Mouse (Mus musculus) granulocyte monocyte progenitor cell, adult 5-6 weeks (primary cell): ENCODE data around the gene Ak4. TPM values are rescaled to one million over a fixed set of nuclear protein-coding genes. Genes with fewer than 3 reads are reported as not detected.
A peak's percentile ranks its signal among the peaks of the same experiment; 100 is the strongest.

Experiments
- ATAC-seq: replicated peaks from 2 replicates; pipeline ENCODE4 v1.8.0; 2016; ENCODE audit warnings: mild to moderate bottlenecking, moderate TSS enrichment, inconsistent platforms; ENCODE audit not compliant: poor library complexity, severe bottlenecking
- total RNA-seq, 2 experiments: library from RNA; stranded (forward) in 1 of 2; stranded (reverse) in 1 of 2; fragments of 200-712, 200-1000 nt in 1 of 2; fragments of >200 nt in 1 of 2; fragmentation: Nextera tagmentation in 1 of 2; gene quantifications; 2 replicates each; pipeline ENCODE4 v1.2.3; 2014 to 2017

The Ak4 gene
- total RNA-seq, 2 experiments from 2014 or later, result 12.3 to 37.0 TPM

DNA sequence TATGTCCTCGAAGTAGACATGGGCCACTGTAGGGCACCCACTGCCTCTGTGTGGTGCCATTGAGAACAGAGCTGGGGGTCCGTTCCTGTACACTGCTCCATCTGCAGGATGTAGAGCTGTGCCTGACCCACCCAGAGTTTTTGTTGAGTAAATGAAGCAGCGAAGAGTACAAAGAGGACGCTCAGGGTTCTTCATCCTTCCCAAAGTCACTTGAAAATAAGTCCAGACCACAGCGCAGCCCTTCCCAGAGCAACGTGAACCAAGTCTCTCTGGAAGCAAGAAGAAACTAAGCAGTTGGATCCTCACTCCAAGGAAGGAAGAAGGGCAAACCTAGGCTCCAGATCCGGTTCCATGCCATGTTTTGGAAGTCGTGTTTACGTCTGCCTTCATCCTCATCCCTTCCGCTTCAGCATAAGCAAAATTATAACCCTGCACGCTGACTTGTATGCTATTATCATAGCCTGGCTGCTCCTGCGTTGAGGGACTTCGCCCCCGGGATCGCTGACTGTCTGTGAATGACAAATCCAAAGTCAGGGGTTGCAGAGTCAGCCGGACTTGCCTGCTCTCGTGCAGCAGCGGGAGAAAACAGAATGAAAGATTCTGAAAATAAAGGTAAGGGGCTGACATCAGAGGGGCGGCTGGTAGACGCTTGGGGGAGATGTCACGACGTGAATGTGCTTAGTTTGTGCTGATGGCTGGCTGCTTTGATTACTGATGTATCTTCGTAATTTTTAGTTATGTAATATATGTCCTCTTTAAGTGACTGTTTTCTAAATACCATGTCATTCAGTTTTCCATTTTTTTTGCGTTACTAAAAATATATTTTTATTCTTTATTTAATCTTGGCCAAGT is 88.7 kb downstream of the Ak4 start:
- peak; percentile 50 for ATAC-seq

DNA sequence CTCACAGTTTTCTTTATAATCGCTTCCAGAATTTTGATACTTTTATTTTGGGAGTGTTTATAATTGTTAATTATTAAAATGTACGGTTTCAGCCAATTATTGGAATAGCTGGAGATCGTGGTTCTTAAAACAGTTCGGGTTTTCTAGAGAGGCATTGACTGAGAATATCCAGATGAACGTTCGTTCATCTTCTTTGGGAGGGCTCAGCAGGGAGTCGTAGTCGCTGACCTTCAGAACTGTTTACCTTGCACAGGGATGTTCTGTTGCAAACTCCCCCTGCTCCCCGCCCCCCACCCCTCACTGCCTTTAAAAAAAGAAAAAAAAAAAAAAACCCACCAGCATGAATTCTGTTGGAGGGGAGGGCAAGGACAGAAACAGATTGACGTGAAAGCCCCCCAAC is 89.4 kb downstream of the Ak4 start:
- no peak for ATAC-seq

DNA sequence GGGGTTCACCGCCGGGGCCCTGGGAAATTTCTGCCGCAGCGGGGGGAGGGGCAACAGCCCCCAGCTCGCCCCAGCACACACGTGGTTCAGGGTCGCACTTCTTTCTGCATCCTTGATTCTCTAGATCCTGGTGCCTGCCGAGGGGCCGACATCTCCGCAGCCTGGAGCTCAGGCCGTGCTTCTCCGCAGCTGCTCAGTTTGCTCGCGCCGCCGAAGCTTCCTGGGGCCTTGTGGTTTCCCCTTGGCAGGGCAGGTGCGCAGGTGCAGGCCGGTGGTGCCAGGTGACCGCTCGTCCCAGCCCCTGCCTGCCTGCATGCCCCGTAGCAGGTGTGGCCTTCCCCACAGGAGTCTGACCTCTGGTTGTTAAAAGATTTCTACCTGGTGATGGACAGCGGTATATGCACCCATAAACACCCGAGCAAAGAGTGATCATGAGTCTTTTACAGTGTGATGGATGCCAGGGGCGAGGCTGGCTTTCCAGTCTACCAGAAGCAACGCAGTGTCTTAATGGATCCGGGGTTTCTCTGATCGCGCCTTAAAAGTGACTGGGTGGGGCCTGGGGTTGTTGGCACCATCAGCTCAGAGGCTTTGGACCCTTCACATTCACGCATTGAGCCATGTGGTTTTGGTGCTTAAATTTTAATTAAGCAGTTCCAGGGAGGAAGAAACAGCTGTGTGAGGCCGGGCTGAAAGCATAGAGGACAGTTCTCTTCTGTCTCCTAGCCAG is 89.9 kb downstream of the Ak4 start:
- ATAC-seq, result 0 out of 2 replicates have a peak, but pooled peaks have one; percentile 3

DNA sequence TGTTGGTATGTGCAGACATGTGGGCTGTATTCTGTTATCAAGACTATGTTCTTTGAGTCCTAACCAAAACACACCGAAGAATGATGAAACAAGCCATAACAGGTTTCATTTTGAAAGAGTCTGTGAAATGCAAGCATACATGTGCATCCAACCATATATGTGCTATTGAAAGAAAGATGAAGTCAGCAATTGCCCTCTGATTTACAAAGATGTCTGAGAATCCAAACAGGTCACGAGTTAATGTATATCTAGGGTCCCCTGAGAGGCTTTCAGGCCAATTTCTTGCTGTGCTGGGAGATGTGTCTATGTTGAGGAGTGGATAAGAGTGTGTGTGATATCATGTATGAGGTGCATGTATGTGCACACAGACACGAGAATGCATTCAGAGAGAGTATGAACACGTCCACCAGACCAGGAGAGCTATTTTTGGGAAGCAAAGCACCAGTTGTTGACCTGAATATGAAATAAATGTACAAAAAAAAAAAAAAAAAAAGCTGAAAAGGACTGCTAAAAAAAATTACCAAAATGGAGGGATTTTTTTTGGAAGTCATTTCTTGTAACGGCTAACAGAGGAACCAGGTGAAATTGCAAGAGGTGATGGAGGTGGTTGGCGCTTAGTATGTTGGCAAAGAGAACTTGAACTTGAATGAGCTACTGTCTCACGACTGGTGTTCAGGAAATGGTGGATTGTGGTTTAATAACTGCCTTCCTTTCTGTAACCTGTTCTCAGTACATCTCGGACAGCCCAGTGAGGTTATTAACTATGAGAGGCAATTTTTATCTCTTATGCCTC is 91.2 kb downstream of the Ak4 start:
- ATAC-seq, result peak; percentile 28

DNA sequence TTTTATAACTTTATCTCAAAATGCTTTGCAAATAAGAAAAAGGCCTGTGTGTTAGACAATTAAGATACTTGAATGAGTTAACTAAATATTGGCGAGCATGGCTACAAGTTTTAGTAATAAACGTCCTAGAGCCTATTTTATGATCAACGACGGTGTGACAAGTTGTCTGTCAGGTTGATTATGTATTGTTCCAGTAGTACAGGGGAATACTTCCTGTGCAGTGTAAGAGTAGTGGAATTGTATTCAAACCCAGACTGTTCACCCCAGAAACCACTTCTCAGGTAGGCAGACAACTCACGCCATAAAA is 91.8 kb downstream of the Ak4 start:
- ATAC-seq, result no peak

DNA sequence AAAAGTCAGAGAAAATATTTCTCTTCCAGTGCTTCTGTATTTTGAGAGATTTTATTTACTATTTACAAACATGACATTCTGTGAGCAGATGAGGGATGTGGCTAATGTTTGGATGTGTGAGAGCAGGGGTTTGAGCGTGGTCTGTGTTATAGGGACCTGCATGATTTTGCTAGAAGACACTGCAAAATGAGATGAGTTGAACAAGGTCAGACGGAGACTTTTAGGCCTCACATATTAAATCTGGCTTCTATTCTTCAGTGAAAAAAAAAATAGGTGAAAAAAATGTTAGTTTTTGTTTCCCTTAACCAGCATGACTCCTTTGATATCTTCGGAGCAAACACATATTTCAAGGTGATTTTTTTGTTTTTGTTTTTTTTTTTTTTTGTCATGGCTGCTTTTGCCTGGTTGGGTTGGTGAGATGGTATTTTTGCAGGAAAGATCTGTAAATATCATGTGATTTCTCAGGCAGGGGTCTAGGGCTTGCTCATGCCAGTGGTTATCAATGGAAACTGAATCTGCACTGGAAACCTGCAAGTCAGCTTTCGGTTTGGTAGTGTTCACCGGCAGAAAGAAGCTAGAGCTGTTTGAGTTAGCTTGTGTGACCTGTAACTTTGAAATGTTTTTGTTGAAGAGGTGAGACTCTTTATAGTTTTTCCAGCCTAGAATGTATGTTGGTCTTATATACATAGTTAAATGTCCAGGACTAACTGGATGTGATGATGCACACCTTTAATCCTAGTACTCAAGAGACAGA is 92.9 kb downstream of the Ak4 start:
- no peak for ATAC-seq

DNA sequence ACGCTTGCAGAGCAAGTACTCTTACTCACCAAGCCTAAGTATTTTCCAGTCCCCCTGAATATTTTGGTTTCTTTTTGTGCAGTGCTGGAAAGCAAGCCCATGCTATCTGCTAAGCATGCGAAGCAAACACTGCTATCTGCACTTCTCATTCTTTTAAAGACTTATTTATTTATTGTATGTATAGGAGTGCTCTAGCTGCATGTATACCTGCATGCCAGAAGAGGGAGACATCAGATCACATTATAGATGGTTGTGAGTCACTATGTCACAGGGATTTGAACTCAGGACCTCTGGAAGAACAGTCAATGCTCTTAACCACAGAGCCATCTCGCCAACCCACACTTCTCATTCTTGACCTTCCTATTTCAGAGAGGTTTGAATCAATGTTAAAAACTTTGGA is 94.2 kb downstream of the Ak4 start:
- ATAC-seq, result no peak

GRCm38 (mm10) chr4:101515853-101516252 is 96.8 kb downstream of the Ak4 start:
- ATAC-seq, result no peak

Other genes starting within 250 kb of the Ak4 start
- 46.7 and 47.4 TPM in 2 replicates for gene Jak1, start 154.0 kb upstream of the Ak4 start, total RNA-seq (2014; fragmentation: Nextera tagmentation)
- 52.4 and 57.7 TPM in 2 replicates for gene Jak1, start 154.0 kb upstream of the Ak4 start, total RNA-seq (2017)
- 7.3 and 12.5 TPM in 2 replicates for gene Dnajc6, start 77.4 kb downstream of the Ak4 start, total RNA-seq (2014; fragmentation: Nextera tagmentation)
- gene Dnajc6, start 77.4 kb downstream of the Ak4 start, total RNA-seq (2017), result 15.4 and 24.3 TPM in 2 replicates
- 31.4 and 46.0 TPM in 2 replicates for gene Leprot, start 228.4 kb downstream of the Ak4 start, total RNA-seq (2014; fragmentation: Nextera tagmentation)
- 45.3 and 45.7 TPM in 2 replicates for gene Leprot, start 228.4 kb downstream of the Ak4 start, total RNA-seq (2017)